Mouse (Mus musculus): ENCODE measurements at regions not wholly inside any gene's neighbourhood (a gene's known extent, or its start where the extent isn't known, plus 50 kb on each side); places are given as distances from the start of the nearest gene placed in this dataset.

DNA sequence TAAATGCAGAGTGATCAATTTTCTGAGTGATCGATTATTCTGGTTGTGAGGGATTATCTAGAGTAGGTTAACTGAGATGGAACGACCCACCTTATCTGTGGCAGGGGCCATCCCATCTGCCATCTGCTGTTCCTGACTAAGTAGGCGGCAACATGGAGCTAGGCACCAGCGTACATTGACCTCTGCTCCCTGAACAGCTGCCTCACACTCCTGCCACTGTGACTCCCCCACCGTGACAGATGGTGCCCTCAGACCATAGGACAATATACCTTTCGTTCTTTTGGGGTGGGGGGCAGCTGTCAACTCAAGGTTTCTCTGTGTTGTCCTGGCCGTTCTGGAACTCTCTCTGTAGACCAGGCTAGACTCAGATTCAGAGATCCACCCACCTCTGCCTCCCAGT lies 262.7 kb downstream of the Prex1 start:
- no peak for TF ChIP-seq CTCF (conservative IDR thresholded peaks at IDR 0.05; ENCODE audit: low read length)
- no peak for TF ChIP-seq NANOG (IDR thresholded peaks at IDR 0.05; ENCODE audit: borderline replicate concordance, low read length)
